Mouse (Mus musculus) stomach, postnatal 0 days (tissue): ENCODE data around the gene Mical3.

Experiments used
- CTCF ChIP-seq: IDR thresholded peaks from 2 replicates; pipeline ENCODE4 v1.5.1; 2016; ENCODE audit warnings: antibody characterized with exemption, low read depth, mild to moderate bottlenecking, moderate library complexity
- EP300 ChIP-seq: optimal IDR thresholded peaks from 2 replicates; pipeline ENCODE3; 2016; ENCODE audit warnings: antibody characterized with exemption

- TF ChIP-seq CTCF (no peak), EP300 (no peak)
These were observed 154.7 kb downstream of the Mical3 start for GRCm38 (mm10) chr6:120976097-120976496.
